Mouse (Mus musculus): ENCODE measurements at regions not wholly inside any gene's neighbourhood (a gene's known extent, or its start where the extent isn't known, plus 50 kb on each side); places are given as distances from the start of the nearest gene placed in this dataset.

GRCm38 (mm10) chr12:26188996-26189395, 226.1 kb downstream of the Rnf144a start:
- Histone ChIP-seq H3K9me3 (ENCODE audit: control insufficient read depth, insufficient read depth, low read depth, low read length) (no peaks in the 10 kb centered on the region), H3K4me3 (ENCODE audit: insufficient read depth in 1 of 2, low read depth in 1 of 2, low read length in 2 of 2, poor library complexity in 1 of 2, severe bottlenecking in 1 of 2) (no peak overlapping the region), H3K9ac (ENCODE audit: insufficient read depth, low read depth, low read length, poor library complexity, severe bottlenecking) (no peak overlapping the region), H3K4me1 (ENCODE audit: control insufficient read depth in 2 of 2, insufficient read depth in 2 of 2, low read length in 2 of 2, poor library complexity in 1 of 2) (no peaks in the 10 kb centered on the region), H3K36me3 (ENCODE audit: control insufficient read depth, insufficient read depth, low read length, poor library complexity, severe bottlenecking) (no peaks in the 10 kb centered on the region), H3K27ac (ENCODE audit: insufficient read depth, low read depth, low read length, poor library complexity, severe bottlenecking) (no peak overlapping the region)
- no peak for TF ChIP-seq HCFC1 (IDR thresholded peaks at IDR 0.05; ENCODE audit: borderline replicate concordance, insufficient read depth, low read length)
- no peak for DNase-seq (ENCODE audit: low read depth, low spot score)
- in situ Hi-C loops (cut with MboI; ENCODE audit: low sequenced_read_pairs in 2 of 2, unreplicated experiment in 2 of 2) = no loop called here

GRCm38 (mm10) chr12:26187091-26187862, 227.8 kb downstream of the Rnf144a start:
- no peaks in the 10 kb centered on the region for H3K36me3 ChIP-seq (ENCODE audit: control insufficient read depth, insufficient read depth, low read length, poor library complexity, severe bottlenecking)
- H3K27ac ChIP-seq (ENCODE audit: insufficient read depth, low read depth, low read length, poor library complexity, severe bottlenecking) = no peak overlapping the region
- TF ChIP-seq CHD2 (IDR thresholded peaks at IDR 0.05; ENCODE audit: low read depth, low read length) = no peak
- no peak for TF ChIP-seq ZNF384 (IDR thresholded peaks at IDR 0.05; ENCODE audit: low read depth, low read length)
- no peak for TF ChIP-seq MAFK (IDR thresholded peaks at IDR 0.05; ENCODE audit: insufficient read depth, low read depth, low read length)
- TF ChIP-seq ZC3H11A (IDR thresholded peaks at IDR 0.05; ENCODE audit: borderline replicate concordance, low read depth, low read length) = no peak
- TF ChIP-seq HCFC1 (IDR thresholded peaks at IDR 0.05; ENCODE audit: borderline replicate concordance, insufficient read depth, low read length) = no peak
- H3K4me3 ChIP-seq (ENCODE audit: insufficient read depth in 1 of 2, low read depth in 1 of 2, low read length in 2 of 2, poor library complexity in 1 of 2, severe bottlenecking in 1 of 2) = no peak overlapping the region
- no peak for DNase-seq (ENCODE audit: low read depth, low spot score)
- no peak overlapping the region for H3K9ac ChIP-seq (ENCODE audit: insufficient read depth, low read depth, low read length, poor library complexity, severe bottlenecking)
- in situ Hi-C loops (cut with MboI; ENCODE audit: low sequenced_read_pairs in 2 of 2, unreplicated experiment in 2 of 2) = no loop called here
- H3K4me1 ChIP-seq (ENCODE audit: control insufficient read depth in 2 of 2, insufficient read depth in 2 of 2, low read length in 2 of 2, poor library complexity in 1 of 2) = no peaks in the 10 kb centered on the region
- no peaks in the 10 kb centered on the region for H3K9me3 ChIP-seq (ENCODE audit: control insufficient read depth, insufficient read depth, low read depth, low read length)

GRCm38 (mm10) chr12:26184701-26185460, 230.2 kb downstream of the Rnf144a start:
- Histone ChIP-seq H3K27ac (ENCODE audit: insufficient read depth, low read depth, low read length, poor library complexity, severe bottlenecking) (no peak overlapping the region), H3K4me1 (ENCODE audit: control insufficient read depth in 2 of 2, insufficient read depth in 2 of 2, low read length in 2 of 2, poor library complexity in 1 of 2) (no peaks in the 10 kb centered on the region), H3K4me3 (ENCODE audit: insufficient read depth in 1 of 2, low read depth in 1 of 2, low read length in 2 of 2, poor library complexity in 1 of 2, severe bottlenecking in 1 of 2) (no peak overlapping the region), H3K9me3 (ENCODE audit: control insufficient read depth, insufficient read depth, low read depth, low read length) (no peaks in the 10 kb centered on the region), H3K36me3 (ENCODE audit: control insufficient read depth, insufficient read depth, low read length, poor library complexity, severe bottlenecking) (no peaks in the 10 kb centered on the region), H3K9ac (ENCODE audit: insufficient read depth, low read depth, low read length, poor library complexity, severe bottlenecking) (no peak overlapping the region)
- TF ChIP-seq MAFK (IDR thresholded peaks at IDR 0.05; ENCODE audit: insufficient read depth, low read depth, low read length) (no peak), ZNF384 (IDR thresholded peaks at IDR 0.05; ENCODE audit: low read depth, low read length) (no peak), CHD2 (IDR thresholded peaks at IDR 0.05; ENCODE audit: low read depth, low read length) (no peak), HCFC1 (IDR thresholded peaks at IDR 0.05; ENCODE audit: borderline replicate concordance, insufficient read depth, low read length) (no peak), ZC3H11A (IDR thresholded peaks at IDR 0.05; ENCODE audit: borderline replicate concordance, low read depth, low read length) (no peak)
- in situ Hi-C loops (cut with MboI; ENCODE audit: low sequenced_read_pairs in 2 of 2, unreplicated experiment in 2 of 2) = no loop called here
- DNase-seq (ENCODE audit: low read depth, low spot score) = no peak

- TF ChIP-seq ZC3H11A (IDR thresholded peaks at IDR 0.05; ENCODE audit: borderline replicate concordance, low read depth, low read length) (no peak), CHD2 (IDR thresholded peaks at IDR 0.05; ENCODE audit: low read depth, low read length) (no peak), MAFK (IDR thresholded peaks at IDR 0.05; ENCODE audit: insufficient read depth, low read depth, low read length) (no peak), ZNF384 (IDR thresholded peaks at IDR 0.05; ENCODE audit: low read depth, low read length) (no peak), HCFC1 (IDR thresholded peaks at IDR 0.05; ENCODE audit: borderline replicate concordance, insufficient read depth, low read length) (no peak)
These were observed 232.0 kb downstream of the Rnf144a start for GRCm38 (mm10) chr12:26183021-26183420.

More at GRCm38 (mm10) chr12:26183021-26183420, 232.0 kb downstream of the Rnf144a start:
- H3K9me3 ChIP-seq (ENCODE audit: control insufficient read depth, insufficient read depth, low read depth, low read length) = no peaks in the 10 kb centered on the region
- no peak overlapping the region for H3K4me3 ChIP-seq (ENCODE audit: insufficient read depth in 1 of 2, low read depth in 1 of 2, low read length in 2 of 2, poor library complexity in 1 of 2, severe bottlenecking in 1 of 2)
- H3K36me3 ChIP-seq (ENCODE audit: control insufficient read depth, insufficient read depth, low read length, poor library complexity, severe bottlenecking) = no peaks in the 10 kb centered on the region
- H3K4me1 ChIP-seq (ENCODE audit: control insufficient read depth in 2 of 2, insufficient read depth in 2 of 2, low read length in 2 of 2, poor library complexity in 1 of 2) = no peaks in the 10 kb centered on the region
- H3K9ac ChIP-seq (ENCODE audit: insufficient read depth, low read depth, low read length, poor library complexity, severe bottlenecking) = no peak overlapping the region
- in situ Hi-C loops (cut with MboI; ENCODE audit: low sequenced_read_pairs in 2 of 2, unreplicated experiment in 2 of 2) = no loop called here
- no peak for DNase-seq (ENCODE audit: low read depth, low spot score)
- no peak overlapping the region for H3K27ac ChIP-seq (ENCODE audit: insufficient read depth, low read depth, low read length, poor library complexity, severe bottlenecking)
